Mouse (Mus musculus): ENCODE data around the gene Gtf2ird1.

DNA sequence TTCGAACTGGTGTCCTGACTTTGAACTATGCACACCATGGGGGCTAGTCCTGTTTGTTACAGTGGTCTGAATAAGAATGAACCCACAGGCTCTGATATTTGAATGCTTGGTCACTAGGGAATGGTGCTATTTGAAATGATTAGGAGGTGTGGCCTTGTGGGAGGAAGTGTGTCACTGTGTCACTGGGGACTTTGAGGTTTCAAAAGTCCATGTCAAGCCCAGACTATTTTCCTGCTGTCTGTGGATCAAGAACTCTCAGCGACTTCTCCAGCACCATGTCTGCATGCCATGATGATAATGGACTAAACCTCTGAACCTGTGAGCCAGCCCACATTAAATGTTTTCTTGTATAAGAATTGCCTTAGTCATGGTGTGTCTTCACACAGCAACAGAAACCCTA lies 44.2 kb downstream of the Gtf2ird1 start:
- TF ChIP-seq POLR2A (IDR thresholded peaks at IDR 0.05; ENCODE audit: borderline replicate concordance, low read depth, low read length), result no peak
- TF ChIP-seq CTCF (IDR thresholded peaks at IDR 0.05; ENCODE audit: low read depth, low read length), result no peak

All from bone marrow macrophage, adult 2 months (primary cell).